Mouse (Mus musculus): Measurements from ENCODE around the gene F3.

- TF ChIP-seq POLR2A (IDR thresholded peaks at IDR 0.05; ENCODE audit: control insufficient read depth, extremely low read depth, insufficient read depth, low read length, poor library complexity) (no peak), CTCF (IDR thresholded peaks at IDR 0.05; ENCODE audit: borderline replicate concordance, control insufficient read depth, extremely low read depth, insufficient read depth, low read length, poor library complexity) (no peak)
Measured at GRCm38 (mm10) chr3:121697169-121697568, 26.2 kb upstream of the F3 start.
